Comparison of ENCODE assay signal across 16 mouse cellular contexts in the genomic region with DNA sequence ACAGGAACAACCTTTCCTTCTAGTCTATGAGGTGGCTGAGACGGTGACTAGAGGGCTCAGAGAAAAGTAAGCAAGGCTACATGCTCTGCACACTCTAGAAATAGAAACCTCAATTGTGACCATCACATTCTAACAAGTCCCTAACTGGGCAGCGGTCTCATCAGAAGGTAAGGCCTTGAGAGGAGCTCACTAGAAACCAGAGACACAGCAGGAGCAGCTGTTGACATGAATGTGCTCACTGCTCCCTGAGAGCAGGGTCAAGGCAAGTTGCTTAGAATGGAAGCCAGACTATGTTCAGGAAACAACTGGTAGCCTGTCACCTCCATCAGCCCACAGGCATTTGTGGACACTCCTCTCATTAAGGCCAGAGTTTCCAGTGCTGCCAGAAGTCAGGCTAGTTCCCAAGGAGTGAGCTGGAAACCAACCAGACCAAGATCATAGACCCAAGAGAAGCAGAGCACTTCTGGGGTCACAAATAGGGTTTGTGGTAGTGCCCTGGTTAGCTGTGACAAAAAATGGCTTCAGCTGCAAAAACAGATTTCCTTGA.
DNase-seq lines count a peak whose midpoint lies in the region; ATAC-seq and TF ChIP-seq lines count a peak whose summit lies in the region.
"Had no signal": no experiment of that assay in that cellular context is flagged by ENCODE, and none has a peak within 500 bp of the region (broad histone marks: within the 10 kb centered on the region; RNA-seq: fewer than 3 reads in every experiment).

No protein-coding gene starts in this region.

- no peak for TF ChIP-seq CTCF in heart, postnatal 0 days (IDR thresholded peaks at IDR 0.05; ENCODE audit: low read depth)

- 37% methylated on average over 2 of the region's 2 CpGs for WGBS in heart, embryonic 10.5 days
- WGBS in heart, postnatal 0 days, result 35% methylated on average over 2 of the region's 2 CpGs
- WGBS in midbrain, embryonic 15.5 days, result 89% methylated on average over 2 of the region's 2 CpGs

- H3K4me1 ChIP-seq in heart, embryonic 10.5 days, result peaks cover 72% of the 10 kb centered on the region
- H3K4me1 ChIP-seq in heart, postnatal 0 days (ENCODE audit: control insufficient read depth, insufficient read depth), result peaks cover 47% of the 10 kb centered on the region
- peaks cover 8% of the 10 kb centered on the region; the same call in 1 of the 2 replicates for H3K4me1 ChIP-seq in midbrain, embryonic 15.5 days
- H3K4me1 ChIP-seq: hindbrain, embryonic 13.5 days had no signal

- H3K36me3 ChIP-seq in heart, embryonic 10.5 days, result no peaks in the 10 kb centered on the region; the same call in 1 of the 2 replicates
- H3K36me3 ChIP-seq in heart, postnatal 0 days (replicated peaks; ENCODE audit: control insufficient read depth, insufficient read depth, low read length), result no peaks in the 10 kb centered on the region; the same call in 1 of the 2 replicates
- H3K36me3 ChIP-seq in midbrain, embryonic 15.5 days (replicated peaks), result no peaks in the 10 kb centered on the region
- H3K36me3 ChIP-seq: hindbrain, embryonic 13.5 days; kidney, embryonic 15.5 days; liver, embryonic 15.5 days had no signal

- peak; percentile 55 for ATAC-seq in heart, postnatal 0 days (ENCODE audit: insufficient read depth, low read depth)
- ATAC-seq in midbrain, embryonic 15.5 days (replicated peaks), result no peak
- ATAC-seq: forebrain, embryonic 14.5 days; midbrain, embryonic 16.5 days had no signal

- no peak for TF ChIP-seq EP300 in heart, postnatal 0 days (IDR thresholded peaks at IDR 0.05; ENCODE audit: low read depth)

- H3K4me3 ChIP-seq in heart, embryonic 10.5 days, result no peak overlapping the region
- H3K4me3 ChIP-seq in heart, postnatal 0 days (ENCODE audit: low read depth, low read length), result no peak overlapping the region
- H3K4me3 ChIP-seq in midbrain, embryonic 15.5 days, result no peak overlapping the region
- H3K4me3 ChIP-seq: hindbrain, embryonic 13.5 days; kidney, embryonic 15.5 days; liver, embryonic 15.5 days had no signal

- H3K27me3 ChIP-seq in heart, embryonic 10.5 days (ENCODE audit: insufficient read depth, poor library complexity, severe bottlenecking), result no peaks in the 10 kb centered on the region
- H3K27me3 ChIP-seq in heart, postnatal 0 days (ENCODE audit: control insufficient read depth, insufficient read depth, low read length), result no peaks in the 10 kb centered on the region
- no peaks in the 10 kb centered on the region for H3K27me3 ChIP-seq in midbrain, embryonic 15.5 days (replicated peaks)
- H3K27me3 ChIP-seq: hindbrain, embryonic 13.5 days; kidney, embryonic 15.5 days; liver, embryonic 15.5 days had no signal

- no peak for DNase-seq in heart, embryonic 10.5 days (ENCODE audit: low spot score)
- DNase-seq in heart, adult 8-10 months (ENCODE audit: low spot score), result no peak
- DNase-seq in fibroblast of lung, adult 2 months (ENCODE audit: low read depth), result peak; percentile 72
- DNase-seq in heart, postnatal 0 days (ENCODE audit: low spot score), result peak; percentile 58
- DNase-seq in layer of hippocampus, postnatal 10 days (ENCODE audit: low spot score in 2 of 2), result no peak
- DNase-seq in urinary bladder, adult 2 months (ENCODE audit: low spot score), result no peak
- DNase-seq: cerebellum, adult 11 months; cerebellum, postnatal 25 days; spleen, adult 18-20 months; thymus, adult 18-20 months had no signal

- no peaks in the 10 kb centered on the region for H3K9me3 ChIP-seq in heart, embryonic 10.5 days
- H3K9me3 ChIP-seq in heart, postnatal 0 days (replicated peaks; ENCODE audit: control insufficient read depth, low read length), result no peaks in the 10 kb centered on the region
- H3K9me3 ChIP-seq in midbrain, embryonic 15.5 days, result no peaks in the 10 kb centered on the region
- H3K9me3 ChIP-seq: hindbrain, embryonic 13.5 days; kidney, embryonic 15.5 days; liver, embryonic 15.5 days had no signal

- H3K9ac ChIP-seq in heart, postnatal 0 days (replicated peaks; ENCODE audit: low read depth, low read length), result no peak overlapping the region
- H3K9ac ChIP-seq in midbrain, embryonic 15.5 days, result no peak overlapping the region
- H3K9ac ChIP-seq: hindbrain, embryonic 13.5 days; kidney, embryonic 15.5 days; liver, embryonic 15.5 days had no signal

- H3K27ac ChIP-seq in heart, embryonic 10.5 days, result peak overlapping the region; percentile 65; the same call in 1 of the 2 replicates
- peak overlapping the region; percentile 54 for H3K27ac ChIP-seq in heart, postnatal 0 days (ENCODE audit: low read depth)
- no peak overlapping the region for H3K27ac ChIP-seq in midbrain, embryonic 15.5 days
- H3K27ac ChIP-seq: hindbrain, embryonic 13.5 days; kidney, embryonic 15.5 days; liver, embryonic 15.5 days had no signal

- no peak overlapping the region for H3K4me2 ChIP-seq in heart, postnatal 0 days (ENCODE audit: low read depth, low read length)
- no peak overlapping the region for H3K4me2 ChIP-seq in midbrain, embryonic 15.5 days
- H3K4me2 ChIP-seq: hindbrain, embryonic 13.5 days; kidney, embryonic 15.5 days; liver, embryonic 15.5 days had no signal

Comparison
In these comparisons a context has a peak if more than half of its experiments do, and no peak if none do; other contexts are left out.
1. DNase-seq: peak in fibroblast of lung, adult 2 months (single experiment) and heart, postnatal 0 days (single experiment); none in heart, embryonic 10.5 days (single experiment), heart, adult 8-10 months (single experiment), layer of hippocampus, postnatal 10 days (0 of 2) and urinary bladder, adult 2 months (single experiment).